Mouse (Mus musculus): ENCODE results near the gene Mid2. TPM values are rescaled to one million over a fixed set of nuclear protein-coding genes. Genes with fewer than 3 reads are reported as not detected.
"Not testable (repeated sequence)": the region's sequence is repeated elsewhere in the genome, so short reads cannot be mapped to it uniquely, and the experiment has no call there.

The Mid2 gene
- polyA plus RNA-seq (2012; rRNA removed): 12.4 and 14.6 TPM in 2 replicates

- peak in 1 of 2 experiments; percentile 11 for DNase-seq (ENCODE audit: extremely low spot score in 1 of 2, low spot score in 1 of 2)
These were observed at the start of gene Mid2 for GRCm38 (mm10) chrX:140664479-140665241. Mid2 (plus strand) TSS chrX:140664599.

GRCm38 (mm10) chrX:140624875-140625594 lies 39.4 kb upstream of the Mid2 start:
- no peak for DNase-seq (ENCODE audit: extremely low spot score in 1 of 2, low spot score in 1 of 2)

- DNase-seq (ENCODE audit: extremely low spot score in 1 of 2, low spot score in 1 of 2): no peak
These were observed 26.4 kb upstream of the Mid2 start for GRCm38 (mm10) chrX:140638028-140638427.

- no peak for DNase-seq (ENCODE audit: extremely low spot score in 1 of 2, low spot score in 1 of 2)
These were observed 24.8 kb upstream of the Mid2 start for GRCm38 (mm10) chrX:140639592-140639991.

- no peak for DNase-seq (ENCODE audit: extremely low spot score in 1 of 2, low spot score in 1 of 2)
These were observed 3.7 kb upstream of the Mid2 start for GRCm38 (mm10) chrX:140660731-140661130.

- DNase-seq (ENCODE audit: extremely low spot score in 1 of 2, low spot score in 1 of 2): no peak
These were observed 883 bp upstream of the Mid2 start for GRCm38 (mm10) chrX:140663516-140663915.

- peak in 1 of 2 experiments; percentile 29 for DNase-seq (ENCODE audit: extremely low spot score in 1 of 2, low spot score in 1 of 2)
These were observed 927 bp downstream of the Mid2 start for GRCm38 (mm10) chrX:140665242-140665810.

- no peak for DNase-seq (ENCODE audit: extremely low spot score in 1 of 2, low spot score in 1 of 2)
These were observed 11.0 kb downstream of the Mid2 start for GRCm38 (mm10) chrX:140675444-140675843.

GRCm38 (mm10) chrX:140688335-140688734 lies 23.9 kb downstream of the Mid2 start:
- no peak for DNase-seq (ENCODE audit: extremely low spot score in 1 of 2, low spot score in 1 of 2)

GRCm38 (mm10) chrX:140697872-140698463 lies 33.6 kb downstream of the Mid2 start:
- DNase-seq (ENCODE audit: extremely low spot score in 1 of 2, low spot score in 1 of 2): not testable (repeated sequence)

GRCm38 (mm10) chrX:140703224-140703623 lies 38.8 kb downstream of the Mid2 start:
- DNase-seq (ENCODE audit: extremely low spot score in 1 of 2, low spot score in 1 of 2): peak in 1 of 2 experiments; percentile 17

GRCm38 (mm10) chrX:140706077-140706476 lies 41.7 kb downstream of the Mid2 start:
- no peak for DNase-seq (ENCODE audit: extremely low spot score in 1 of 2, low spot score in 1 of 2)

- DNase-seq (ENCODE audit: extremely low spot score in 1 of 2, low spot score in 1 of 2): peak in 1 of 2 experiments; percentile 37
These were observed 58.0 kb downstream of the Mid2 start for GRCm38 (mm10) chrX:140722400-140722799.

- DNase-seq (ENCODE audit: extremely low spot score in 1 of 2, low spot score in 1 of 2): no peak
These were observed 74.6 kb downstream of the Mid2 start for GRCm38 (mm10) chrX:140738986-140739385.

GRCm38 (mm10) chrX:140743213-140743612 lies 78.8 kb downstream of the Mid2 start:
- peak in 1 of 2 experiments; percentile 12 for DNase-seq (ENCODE audit: extremely low spot score in 1 of 2, low spot score in 1 of 2)

GRCm38 (mm10) chrX:140769794-140770193 lies 105.4 kb downstream of the Mid2 start:
- no peak for DNase-seq (ENCODE audit: extremely low spot score in 1 of 2, low spot score in 1 of 2)

GRCm38 (mm10) chrX:140805340-140805739 lies 140.9 kb downstream of the Mid2 start:
- DNase-seq (ENCODE audit: extremely low spot score in 1 of 2, low spot score in 1 of 2): no peak

- DNase-seq (ENCODE audit: extremely low spot score in 1 of 2, low spot score in 1 of 2): no peak
These were observed 149.1 kb downstream of the Mid2 start, which contains the start of gene Tex13b for GRCm38 (mm10) chrX:140813312-140814006. Tex13b (minus strand) TSS chrX:140813433.

Measured in frontal cortex, adult 2 months (tissue).